Mouse (Mus musculus): ENCODE measurements at regions not wholly inside any gene's neighbourhood (a gene's known extent, or its start where the extent isn't known, plus 50 kb on each side); places are given as distances from the start of the nearest gene placed in this dataset.
"Not testable (repeated sequence)": the region's sequence is repeated elsewhere in the genome, so short reads cannot be mapped to it uniquely, and the experiment has no call there.

GRCm38 (mm10) chr12:21526906-21527305, 109.5 kb upstream of the Ywhaq start:
- WGBS = 100% methylated on average over 2 of the region's 2 CpGs
- not testable (repeated sequence) for H3K4me1 ChIP-seq (ENCODE audit: control insufficient read depth, insufficient read depth, low read length); H3K36me3 ChIP-seq (ENCODE audit: control insufficient read depth, insufficient read depth, low read length); ATAC-seq (ENCODE audit: low FRiP score); DNase-seq (ENCODE audit: low spot score, missing footprints); H3K27me3 ChIP-seq (ENCODE audit: control insufficient read depth, insufficient read depth, low read length); H3K9me3 ChIP-seq (ENCODE audit: control insufficient read depth, low read length); H3K27ac ChIP-seq (ENCODE audit: low read depth, low read length); H3K9ac ChIP-seq (ENCODE audit: low read length); H3K4me2 ChIP-seq; H3K4me3 ChIP-seq (ENCODE audit: low read depth, low read length)

DNA sequence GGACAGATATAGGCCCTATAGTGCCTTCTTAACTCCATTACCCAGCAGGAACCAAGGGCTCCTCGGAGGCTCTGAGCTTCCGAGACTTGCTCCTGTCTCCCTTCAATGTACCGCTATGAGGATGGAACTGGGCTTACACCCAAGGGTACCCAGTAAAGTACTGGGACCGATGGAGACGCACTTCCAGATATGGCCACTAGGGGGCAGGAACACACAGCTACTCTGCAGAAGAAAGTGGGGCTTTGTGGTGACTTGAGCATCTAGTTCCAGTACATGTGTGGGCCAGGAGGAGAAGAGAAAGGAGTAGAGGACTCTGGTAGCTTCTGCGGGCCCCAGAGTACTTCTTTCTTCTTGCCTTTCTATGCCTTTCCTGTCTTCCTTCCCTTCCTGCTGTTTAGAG, 108.1 kb upstream of the Ywhaq start:
- H3K9me3 ChIP-seq (ENCODE audit: control insufficient read depth, low read length); H3K27me3 ChIP-seq (ENCODE audit: control insufficient read depth, insufficient read depth, low read length); ATAC-seq (ENCODE audit: low FRiP score); H3K27ac ChIP-seq (ENCODE audit: low read depth, low read length); DNase-seq (ENCODE audit: low spot score, missing footprints); H3K4me3 ChIP-seq (ENCODE audit: low read depth, low read length); H3K36me3 ChIP-seq (ENCODE audit: control insufficient read depth, insufficient read depth, low read length); H3K9ac ChIP-seq (ENCODE audit: low read length); H3K4me1 ChIP-seq (ENCODE audit: control insufficient read depth, insufficient read depth, low read length); H3K4me2 ChIP-seq: not testable (repeated sequence)
- WGBS = 37% methylated on average over 6 of the region's 6 CpGs

DNA sequence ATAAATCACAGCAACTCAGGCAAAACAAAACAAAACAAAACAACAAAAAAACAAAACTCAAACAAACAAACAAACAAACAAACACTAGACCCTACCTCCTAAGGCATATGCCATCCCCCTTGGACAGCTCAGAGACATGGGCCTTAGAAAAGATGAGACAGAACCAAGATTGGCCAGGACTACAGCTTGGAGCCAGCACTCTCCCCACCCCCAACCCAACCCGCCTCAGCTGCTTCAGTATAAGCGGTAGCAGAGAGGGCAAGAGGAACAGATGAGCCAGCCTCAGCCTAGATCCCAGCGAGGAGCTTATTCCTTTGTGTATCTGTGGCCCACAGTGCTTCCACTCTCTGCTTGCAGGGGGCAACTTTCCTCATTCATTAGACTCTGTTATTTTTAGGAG, 105.2 kb upstream of the Ywhaq start:
- Histone ChIP-seq H3K4me2 (no peak overlapping the region), H3K9me3 (ENCODE audit: control insufficient read depth, low read length) (no peaks in the 10 kb centered on the region; the same call in 1 of the 2 replicates), H3K27me3 (ENCODE audit: control insufficient read depth, insufficient read depth, low read length) (no peaks in the 10 kb centered on the region), H3K9ac (ENCODE audit: low read length) (no peak overlapping the region), H3K36me3 (ENCODE audit: control insufficient read depth, insufficient read depth, low read length) (no peaks in the 10 kb centered on the region), H3K27ac (ENCODE audit: low read depth, low read length) (no peak overlapping the region), H3K4me3 (ENCODE audit: low read depth, low read length) (no peak overlapping the region), H3K4me1 (ENCODE audit: control insufficient read depth, insufficient read depth, low read length) (no peaks in the 10 kb centered on the region)
- ATAC-seq (ENCODE audit: low FRiP score) (no peak), DNase-seq (ENCODE audit: low spot score, missing footprints) (no peak)
- WGBS = 48% methylated on average over 3 of the region's 3 CpGs

DNA sequence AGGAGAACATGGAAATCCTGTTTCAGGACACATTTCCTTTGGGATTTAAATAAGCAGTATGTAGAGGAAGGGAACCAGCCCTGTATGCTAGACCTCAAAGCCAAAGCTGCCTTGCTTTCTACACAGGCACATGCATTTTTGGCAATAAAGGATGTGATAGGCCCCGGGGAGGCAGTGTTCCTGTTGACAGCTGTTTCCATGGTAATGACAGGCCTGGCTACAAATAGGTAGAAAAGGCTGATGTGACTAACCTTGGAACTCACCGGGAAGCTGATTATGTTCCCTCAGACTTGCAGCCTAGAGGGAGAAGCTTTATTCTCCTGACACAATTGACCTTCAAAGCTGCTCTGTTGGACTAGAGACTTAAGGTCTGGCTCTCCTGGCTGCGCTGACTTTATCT, 101.6 kb upstream of the Ywhaq start:
- DNase-seq (ENCODE audit: low spot score, missing footprints) = no peak
- H3K27me3 ChIP-seq (ENCODE audit: control insufficient read depth, insufficient read depth, low read length) = no peaks in the 10 kb centered on the region
- H3K9me3 ChIP-seq (ENCODE audit: control insufficient read depth, low read length) = peaks cover 3% of the 10 kb centered on the region; the same call in 1 of the 2 replicates
- H3K27ac ChIP-seq (ENCODE audit: low read depth, low read length) = no peak overlapping the region
- 48% methylated on average over 3 of the region's 3 CpGs for WGBS
- ATAC-seq (ENCODE audit: low FRiP score) = no peak
- no peaks in the 10 kb centered on the region for H3K36me3 ChIP-seq (ENCODE audit: control insufficient read depth, insufficient read depth, low read length)
- H3K4me3 ChIP-seq (ENCODE audit: low read depth, low read length) = no peak overlapping the region
- H3K4me1 ChIP-seq (ENCODE audit: control insufficient read depth, insufficient read depth, low read length) = no peaks in the 10 kb centered on the region
- H3K4me2 ChIP-seq = no peak overlapping the region
- no peak overlapping the region for H3K9ac ChIP-seq (ENCODE audit: low read length)

GRCm38 (mm10) chr12:21512736-21513135, 95.3 kb upstream of the Ywhaq start:
- no peak for DNase-seq (ENCODE audit: low spot score, missing footprints)
- Histone ChIP-seq H3K4me2 (no peak overlapping the region), H3K9ac (ENCODE audit: low read length) (no peak overlapping the region), H3K36me3 (ENCODE audit: control insufficient read depth, insufficient read depth, low read length) (no peaks in the 10 kb centered on the region), H3K4me1 (ENCODE audit: control insufficient read depth, insufficient read depth, low read length) (no peaks in the 10 kb centered on the region; the same call in 1 of the 2 replicates), H3K9me3 (ENCODE audit: control insufficient read depth, low read length) (peaks cover 3% of the 10 kb centered on the region; the same call in 1 of the 2 replicates), H3K27me3 (ENCODE audit: control insufficient read depth, insufficient read depth, low read length) (no peaks in the 10 kb centered on the region), H3K27ac (ENCODE audit: low read depth, low read length) (no peak overlapping the region), H3K4me3 (ENCODE audit: low read depth, low read length) (no peak overlapping the region)
- 68% methylated on average over 2 of the region's 2 CpGs for WGBS
- no peak for ATAC-seq (ENCODE audit: low FRiP score)

GRCm38 (mm10) chr12:21511043-21511665, 93.7 kb upstream of the Ywhaq start:
- Histone ChIP-seq H3K4me3 (ENCODE audit: low read depth, low read length) (no peak overlapping the region), H3K9me3 (ENCODE audit: control insufficient read depth, low read length) (no peaks in the 10 kb centered on the region), H3K36me3 (ENCODE audit: control insufficient read depth, insufficient read depth, low read length) (no peaks in the 10 kb centered on the region), H3K27me3 (ENCODE audit: control insufficient read depth, insufficient read depth, low read length) (no peaks in the 10 kb centered on the region), H3K9ac (ENCODE audit: low read length) (no peak overlapping the region), H3K27ac (ENCODE audit: low read depth, low read length) (no peak overlapping the region), H3K4me2 (no peak overlapping the region), H3K4me1 (ENCODE audit: control insufficient read depth, insufficient read depth, low read length) (no peaks in the 10 kb centered on the region; the same call in 1 of the 2 replicates)
- DNase-seq (ENCODE audit: low spot score, missing footprints) (no peak), ATAC-seq (ENCODE audit: low FRiP score) (peak; percentile 72)
- WGBS = 62% methylated on average over 8 of the region's 8 CpGs

GRCm38 (mm10) chr12:21507080-21507479, 89.6 kb upstream of the Ywhaq start:
- H3K36me3 ChIP-seq (ENCODE audit: control insufficient read depth, insufficient read depth, low read length) = no peaks in the 10 kb centered on the region
- no peaks in the 10 kb centered on the region for H3K9me3 ChIP-seq (ENCODE audit: control insufficient read depth, low read length)
- no peak overlapping the region for H3K4me2 ChIP-seq
- H3K27ac ChIP-seq (ENCODE audit: low read depth, low read length) = no peak overlapping the region
- ATAC-seq (ENCODE audit: low FRiP score) = no peak
- no peaks in the 10 kb centered on the region for H3K4me1 ChIP-seq (ENCODE audit: control insufficient read depth, insufficient read depth, low read length)
- WGBS = 79% methylated on average over 1 of the region's 1 CpGs
- H3K4me3 ChIP-seq (ENCODE audit: low read depth, low read length) = no peak overlapping the region
- no peak overlapping the region for H3K9ac ChIP-seq (ENCODE audit: low read length)
- H3K27me3 ChIP-seq (ENCODE audit: control insufficient read depth, insufficient read depth, low read length) = no peaks in the 10 kb centered on the region
- DNase-seq (ENCODE audit: low spot score, missing footprints) = no peak

DNA sequence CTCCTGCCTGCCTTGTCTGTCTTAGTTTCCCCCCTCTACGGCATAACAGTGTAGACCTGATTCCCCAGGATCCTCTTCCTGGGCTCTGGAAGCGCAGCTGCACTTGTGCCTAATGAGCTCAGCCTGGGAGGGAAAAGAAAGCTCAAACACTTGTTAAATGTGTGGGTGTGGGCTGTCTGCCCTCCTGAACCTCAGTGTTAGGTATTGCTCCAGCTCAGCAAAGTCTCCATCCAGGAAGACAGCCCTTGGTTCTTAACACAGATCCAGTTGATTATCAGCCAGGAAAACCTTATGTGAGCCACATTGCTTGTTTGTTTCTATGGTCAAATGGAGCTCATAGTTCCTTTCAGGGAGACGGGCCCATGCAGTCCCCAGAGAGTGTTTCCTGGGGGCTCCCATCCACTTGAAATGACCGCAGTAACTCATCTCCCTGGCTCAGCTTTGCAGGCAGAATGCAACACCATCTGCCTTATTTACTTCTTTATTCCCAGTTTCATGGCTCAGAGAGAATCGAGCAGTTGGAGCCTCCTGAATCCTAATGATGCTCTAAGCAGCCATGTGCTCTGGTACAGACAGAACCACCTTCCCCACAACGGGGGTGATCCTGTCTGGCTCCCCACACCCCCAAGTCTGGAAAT, 88.4 kb upstream of the Ywhaq start:
- no peaks in the 10 kb centered on the region for H3K4me1 ChIP-seq (ENCODE audit: control insufficient read depth, insufficient read depth, low read length)
- no peak overlapping the region for H3K4me3 ChIP-seq (ENCODE audit: low read depth, low read length)
- ATAC-seq (ENCODE audit: low FRiP score) (no peak), DNase-seq (ENCODE audit: low spot score, missing footprints) (no peak)
- no peaks in the 10 kb centered on the region for H3K36me3 ChIP-seq (ENCODE audit: control insufficient read depth, insufficient read depth, low read length)
- 74% methylated on average over 6 of the region's 6 CpGs for WGBS
- H3K27me3 ChIP-seq (ENCODE audit: control insufficient read depth, insufficient read depth, low read length) = no peaks in the 10 kb centered on the region
- H3K27ac ChIP-seq (ENCODE audit: low read depth, low read length) = no peak overlapping the region
- H3K9ac ChIP-seq (ENCODE audit: low read length) = no peak overlapping the region
- H3K9me3 ChIP-seq (ENCODE audit: control insufficient read depth, low read length) = no peaks in the 10 kb centered on the region
- no peak overlapping the region for H3K4me2 ChIP-seq

GRCm38 (mm10) chr12:21503250-21503649, 85.8 kb upstream of the Ywhaq start:
- Histone ChIP-seq H3K4me3 (ENCODE audit: low read depth, low read length) (no peak overlapping the region), H3K27me3 (ENCODE audit: control insufficient read depth, insufficient read depth, low read length) (no peaks in the 10 kb centered on the region), H3K4me1 (ENCODE audit: control insufficient read depth, insufficient read depth, low read length) (no peaks in the 10 kb centered on the region), H3K36me3 (ENCODE audit: control insufficient read depth, insufficient read depth, low read length) (no peaks in the 10 kb centered on the region), H3K27ac (ENCODE audit: low read depth, low read length) (no peak overlapping the region), H3K9ac (ENCODE audit: low read length) (no peak overlapping the region), H3K4me2 (no peak overlapping the region), H3K9me3 (ENCODE audit: control insufficient read depth, low read length) (no peaks in the 10 kb centered on the region)
- ATAC-seq (ENCODE audit: low FRiP score) (no peak), DNase-seq (ENCODE audit: low spot score, missing footprints) (no peak)
- 50% methylated on average over 4 of the region's 4 CpGs for WGBS
